Mouse (Mus musculus): ENCODE results near the gene Zfp936. TPM values are rescaled to one million over a fixed set of nuclear protein-coding genes. Genes with fewer than 3 reads are reported as not detected.
"Not testable (repeated sequence)": the region's sequence is repeated elsewhere in the genome, so short reads cannot be mapped to it uniquely, and the experiment has no call there.

Zfp936 gene
- 0.19 TPM in 1 of 2 replicates, not detected in the other for polyA plus RNA-seq (2011; ENCODE audit: insufficient read length, low read depth, missing spikeins)

GRCm38 (mm10) chr7:43113929-43114328, at the start of gene Zfp936:
Gene Zfp936, plus strand, starts transcription at chr7:43114229.
- not testable (repeated sequence) for H3K4me1 ChIP-seq (ENCODE audit: control insufficient read depth, insufficient read depth, low read length); H3K4me3 ChIP-seq (ENCODE audit: insufficient read depth, low read length); H3K27ac ChIP-seq (ENCODE audit: insufficient read depth, low read length)

GRCm38 (mm10) chr7:43077831-43078230, 36.2 kb upstream of the Zfp936 start:
- no peak for TF ChIP-seq CTCF (IDR thresholded peaks at IDR 0.05; ENCODE audit: borderline replicate concordance, insufficient read depth, low read length)
- TF ChIP-seq POLR2A (IDR thresholded peaks at IDR 0.05; ENCODE audit: low read depth, low read length): no peak
- no peaks in the 10 kb centered on the region for H3K4me1 ChIP-seq (ENCODE audit: control insufficient read depth, insufficient read depth, low read length)
- no peak overlapping the region for H3K4me3 ChIP-seq (ENCODE audit: insufficient read depth, low read length)
- no peak overlapping the region for H3K27ac ChIP-seq (ENCODE audit: insufficient read depth, low read length)

GRCm38 (mm10) chr7:43128691-43129090, 14.7 kb downstream of the Zfp936 start:
- H3K27ac ChIP-seq (ENCODE audit: insufficient read depth, low read length); H3K4me3 ChIP-seq (ENCODE audit: insufficient read depth, low read length); H3K4me1 ChIP-seq (ENCODE audit: control insufficient read depth, insufficient read depth, low read length): not testable (repeated sequence)

GRCm38 (mm10) chr7:43164121-43164520, 50.1 kb downstream of the Zfp936 start:
- not testable (repeated sequence) for H3K4me1 ChIP-seq (ENCODE audit: control insufficient read depth, insufficient read depth, low read length); H3K4me3 ChIP-seq (ENCODE audit: insufficient read depth, low read length); H3K27ac ChIP-seq (ENCODE audit: insufficient read depth, low read length)

GRCm38 (mm10) chr7:43167101-43167500, 53.1 kb downstream of the Zfp936 start:
- not testable (repeated sequence) for H3K27ac ChIP-seq (ENCODE audit: insufficient read depth, low read length); H3K4me1 ChIP-seq (ENCODE audit: control insufficient read depth, insufficient read depth, low read length)

GRCm38 (mm10) chr7:43167811-43168210, 53.8 kb downstream of the Zfp936 start:
- H3K4me3 ChIP-seq (ENCODE audit: insufficient read depth, low read length); H3K4me1 ChIP-seq (ENCODE audit: control insufficient read depth, insufficient read depth, low read length); H3K27ac ChIP-seq (ENCODE audit: insufficient read depth, low read length): not testable (repeated sequence)

More at GRCm38 (mm10) chr7:43167101-43167500, 53.1 kb downstream of the Zfp936 start:
- H3K4me3 ChIP-seq (ENCODE audit: insufficient read depth, low read length): not testable (repeated sequence)

GRCm38 (mm10) chr7:43168212-43168611, 54.2 kb downstream of the Zfp936 start:
- not testable (repeated sequence) for H3K27ac ChIP-seq (ENCODE audit: insufficient read depth, low read length); H3K4me1 ChIP-seq (ENCODE audit: control insufficient read depth, insufficient read depth, low read length); H3K4me3 ChIP-seq (ENCODE audit: insufficient read depth, low read length)

- TF ChIP-seq CTCF (IDR thresholded peaks at IDR 0.05; ENCODE audit: borderline replicate concordance, insufficient read depth, low read length): no peak
- no peak for TF ChIP-seq POLR2A (IDR thresholded peaks at IDR 0.05; ENCODE audit: low read depth, low read length)
- H3K4me3 ChIP-seq (ENCODE audit: insufficient read depth, low read length): no peak overlapping the region
Observed at GRCm38 (mm10) chr7:43177003-43177702, 63.1 kb downstream of the Zfp936 start.

GRCm38 (mm10) chr7:43213781-43214180, 99.8 kb downstream of the Zfp936 start:
- H3K4me3 ChIP-seq (ENCODE audit: insufficient read depth, low read length); H3K4me1 ChIP-seq (ENCODE audit: control insufficient read depth, insufficient read depth, low read length); H3K27ac ChIP-seq (ENCODE audit: insufficient read depth, low read length): not testable (repeated sequence)

More at GRCm38 (mm10) chr7:43177003-43177702, 63.1 kb downstream of the Zfp936 start:
- no peaks in the 10 kb centered on the region for H3K4me1 ChIP-seq (ENCODE audit: control insufficient read depth, insufficient read depth, low read length)
- no peak overlapping the region for H3K27ac ChIP-seq (ENCODE audit: insufficient read depth, low read length)

Other genes starting within 250 kb of the Zfp936 start
- 0.18 TPM in 1 of 2 replicates, not detected in the other for gene Gm2381, start 247.0 kb upstream of the Zfp936 start, polyA plus RNA-seq (2011; ENCODE audit: insufficient read length, low read depth, missing spikeins)
- gene Vmn2r63, start 180.4 kb upstream of the Zfp936 start, polyA plus RNA-seq (2011; ENCODE audit: insufficient read length, low read depth, missing spikeins): not detected in 2 replicates
- gene Gm9268, start 95.5 kb upstream of the Zfp936 start, polyA plus RNA-seq (2011; ENCODE audit: insufficient read length, low read depth, missing spikeins): not detected in 2 replicates
- gene Zfp715, start 199.1 kb downstream of the Zfp936 start, polyA plus RNA-seq (2011; ENCODE audit: insufficient read length, low read depth, missing spikeins): 18.9 and 19.4 TPM in 2 replicates
- 0.27 TPM in 1 of 2 replicates, not detected in the other for gene Siglecf, start 237.1 kb downstream of the Zfp936 start, polyA plus RNA-seq (2011; ENCODE audit: insufficient read length, low read depth, missing spikeins)

Measured in embryonic fibroblast, embryonic 13.5 days (primary cell).